Mouse (Mus musculus) testis, adult 2 months (tissue): ENCODE measurements around the gene Cldn7.

Source experiments
- CTCF ChIP-seq: fragments of 200-500 bp; IDR thresholded peaks from 2 replicates; pipeline ENCODE4 v1.5.1; 2012; ENCODE audit warnings: low read depth, mild to moderate bottlenecking, inconsistent platforms, low read length, moderate library complexity; ENCODE audit not compliant: control insufficient read depth, insufficient read depth, insufficient replicate concordance
- POLR2A ChIP-seq: fragments of 200-500 bp; IDR thresholded peaks from 2 replicates; pipeline ENCODE4 v1.6.1; 2012; ENCODE audit warnings: low read depth, mild to moderate bottlenecking, inconsistent platforms, low read length, moderate library complexity; ENCODE audit not compliant: control insufficient read depth

DNA sequence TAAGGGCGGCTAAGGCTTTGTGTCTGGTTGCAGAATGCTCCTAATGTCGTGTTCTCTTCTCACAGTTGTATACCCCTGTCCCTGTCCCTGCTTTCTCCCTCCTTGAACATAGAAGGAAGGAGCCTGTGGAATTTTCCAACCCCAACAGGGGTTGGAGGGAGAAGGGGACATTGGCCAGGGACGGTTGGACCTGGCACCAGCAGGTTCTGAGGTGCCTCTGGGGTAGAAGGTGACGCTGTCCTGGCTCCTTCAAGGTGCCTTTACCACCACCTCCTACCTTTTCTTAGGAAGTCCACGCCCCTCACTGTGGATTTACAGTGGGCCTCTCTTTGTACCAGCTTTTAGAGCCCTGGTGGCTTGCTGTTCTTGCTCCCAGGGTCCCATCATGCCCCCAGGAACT, 26.7 kb upstream of the Cldn7 start:
- TF ChIP-seq CTCF = no peak
- TF ChIP-seq POLR2A = no peak
